Mouse (Mus musculus) spleen, adult 12 weeks (tissue): ENCODE measurements around the gene Prkch.

Experiments
- DNase-seq: peaks from one replicate; pipeline ENCODE4 v3.0.0; 2022; ENCODE audit warnings: low spot score

Gene Prkch

GRCm38 (mm10) chr12:73762001-73762400, 177.4 kb downstream of the Prkch start:
- DNase-seq = no peak

- DNase-seq = no peak
Measured at GRCm38 (mm10) chr12:73762762-73763161, 178.2 kb downstream of the Prkch start.

DNA sequence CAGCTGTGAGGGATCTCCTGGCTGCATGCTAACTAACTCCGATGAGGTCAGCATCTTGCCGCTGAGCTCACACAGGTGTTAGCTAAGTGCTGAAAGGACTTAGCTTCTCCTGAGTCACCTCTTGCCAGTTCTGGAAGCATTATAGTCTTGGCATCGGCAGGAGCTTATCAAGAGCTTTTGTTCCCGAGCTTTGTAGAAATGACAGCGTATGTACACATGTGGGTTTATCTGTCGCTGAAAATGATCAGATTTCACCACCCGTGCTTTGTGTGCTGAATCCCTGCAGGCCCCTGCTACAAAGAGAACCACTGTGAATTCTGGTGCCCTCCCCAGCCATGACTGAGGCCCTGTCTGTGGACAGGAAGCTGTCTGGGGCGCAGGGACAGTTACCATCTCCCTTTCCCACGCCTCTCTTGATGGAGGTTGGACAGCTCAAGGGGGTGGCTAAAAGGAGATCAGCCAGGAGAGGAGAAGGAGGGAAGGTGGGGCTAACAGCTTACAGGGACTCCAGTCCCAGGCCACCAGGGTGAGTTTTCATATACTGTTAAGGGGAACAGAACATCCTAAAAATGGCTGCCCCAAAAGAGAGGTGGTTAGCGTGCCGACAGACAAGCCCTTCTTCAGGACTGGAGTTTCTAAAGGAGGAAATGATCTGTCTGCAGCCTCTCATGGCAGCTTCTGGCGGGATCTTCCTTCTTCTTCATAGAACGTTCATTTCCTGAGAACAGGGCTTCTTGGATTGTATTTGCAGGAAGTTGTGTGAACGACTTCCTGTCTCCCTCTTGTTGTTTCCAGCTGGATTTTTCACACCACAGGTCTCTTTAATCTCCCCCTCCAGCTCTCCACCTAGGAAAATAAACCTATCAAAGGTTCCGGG, 180.3 kb downstream of the Prkch start:
- DNase-seq = no peak

- DNase-seq = no peak
Measured at GRCm38 (mm10) chr12:73766152-73766551, 181.6 kb downstream of the Prkch start.

DNA sequence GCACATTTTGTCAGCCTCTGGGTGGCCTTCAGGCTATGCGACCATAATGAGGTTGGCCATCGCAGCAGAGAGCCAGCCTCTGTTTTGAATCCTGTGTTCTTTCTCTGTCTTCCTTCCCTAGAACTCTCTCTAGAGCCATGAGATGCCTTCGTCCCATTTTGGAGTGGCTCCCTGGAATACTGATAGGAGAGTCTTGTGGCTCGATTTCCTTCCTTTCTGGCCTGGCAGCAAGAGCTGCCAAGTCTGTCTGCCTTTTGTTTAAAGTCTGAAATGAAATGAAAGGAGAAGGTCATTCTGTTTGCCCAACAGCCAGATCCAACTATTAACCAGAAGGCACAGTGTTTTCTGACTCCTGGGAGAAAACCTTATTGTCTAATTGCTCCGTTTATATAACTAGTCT, 184.2 kb downstream of the Prkch start:
- no peak for DNase-seq

GRCm38 (mm10) chr12:73769536-73769935, 184.9 kb downstream of the Prkch start:
- DNase-seq = no peak

DNA sequence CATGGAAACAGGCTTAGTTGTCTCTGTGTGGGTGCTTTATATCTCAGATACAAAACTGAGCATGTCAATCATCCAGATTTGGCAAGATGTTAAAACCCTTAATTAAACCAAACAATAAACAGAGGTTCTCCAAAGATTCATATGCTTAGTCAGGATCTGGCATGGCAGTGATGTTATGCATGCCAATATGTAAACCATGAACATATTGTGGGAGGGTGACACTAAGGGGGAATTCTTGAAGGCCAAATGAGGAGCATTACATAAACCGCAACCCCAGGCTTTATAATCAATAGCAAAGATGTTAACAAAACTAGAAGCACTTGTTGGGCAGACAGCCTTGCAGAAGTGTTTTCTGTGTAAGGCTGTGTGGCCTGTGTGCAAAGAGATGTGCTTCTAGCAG, 186.2 kb downstream of the Prkch start:
- no peak for DNase-seq

- no peak for DNase-seq
Measured at GRCm38 (mm10) chr12:73774793-73775385, 190.3 kb downstream of the Prkch start.

- no peak for DNase-seq
Measured at GRCm38 (mm10) chr12:73776401-73776945, 191.9 kb downstream of the Prkch start.

DNA sequence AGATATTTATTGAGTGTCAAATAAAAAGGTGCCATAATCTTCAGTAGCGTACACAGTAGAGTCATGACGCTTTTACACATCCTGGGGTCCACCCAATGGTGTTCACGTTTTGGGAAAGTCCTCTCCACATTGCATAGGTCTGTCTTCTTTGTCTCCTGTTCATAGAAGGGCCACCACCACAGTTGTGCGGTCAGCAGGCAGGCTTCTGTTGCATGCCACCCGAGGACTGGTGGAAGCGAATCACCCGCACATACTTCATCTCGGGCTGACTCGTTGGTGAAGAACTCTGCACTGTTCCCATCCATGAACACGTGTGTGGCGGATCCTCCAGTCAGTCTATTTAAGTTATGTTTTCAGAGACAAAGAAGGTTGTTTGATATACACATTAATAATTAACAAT, 193.1 kb downstream of the Prkch start:
- DNase-seq = no peak

- no peak for DNase-seq
Measured at GRCm38 (mm10) chr12:73779332-73780231, 195.0 kb downstream of the Prkch start.

DNA sequence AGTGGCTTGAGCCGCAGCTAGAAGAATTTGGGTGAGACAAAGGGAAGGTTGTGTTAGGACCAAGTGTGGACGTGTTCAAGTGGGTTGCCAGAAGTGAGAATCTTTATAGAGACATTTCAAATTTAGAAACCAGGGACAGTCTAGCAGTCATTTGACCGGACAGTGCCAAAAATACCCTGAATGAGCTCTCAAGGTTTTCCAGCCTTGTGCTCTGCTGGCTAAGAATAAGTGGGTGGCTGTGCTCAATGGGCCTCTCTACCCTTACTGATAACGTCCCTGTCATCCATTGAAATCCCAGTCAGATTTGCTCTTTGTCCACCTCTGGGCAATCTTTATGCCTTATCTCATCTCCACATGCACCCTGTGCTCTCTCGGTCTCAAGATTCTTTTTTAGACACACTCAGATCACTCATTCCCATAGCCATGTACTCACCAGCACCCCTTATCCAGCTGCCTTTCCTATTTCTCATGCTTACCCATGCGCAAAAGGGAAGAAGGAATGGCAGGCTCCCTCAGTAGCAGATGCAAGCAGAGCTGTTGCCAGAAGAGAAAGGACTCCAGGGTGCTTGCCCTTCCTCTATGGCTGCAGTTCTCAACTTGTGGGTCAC, 196.9 kb downstream of the Prkch start:
- DNase-seq = no peak

DNA sequence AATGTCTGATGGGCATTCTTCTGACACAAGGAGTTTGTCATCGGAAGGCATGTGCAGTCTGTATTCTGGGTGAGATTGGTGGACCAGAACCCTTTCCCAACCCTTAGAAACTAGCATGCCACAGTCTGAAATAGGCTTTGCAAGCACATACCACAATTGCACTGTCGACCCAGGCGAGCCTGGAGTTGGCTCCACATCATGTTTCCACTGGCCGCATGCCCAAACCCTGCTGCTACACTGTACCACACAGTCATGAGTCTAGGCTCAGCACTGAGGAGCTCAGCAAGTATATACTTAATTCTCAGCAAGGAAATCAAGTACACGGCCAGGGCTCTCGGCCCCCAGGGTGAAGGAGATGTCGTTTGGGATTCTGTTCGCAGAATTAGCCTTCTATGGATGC, 202.3 kb downstream of the Prkch start:
- DNase-seq = no peak

DNA sequence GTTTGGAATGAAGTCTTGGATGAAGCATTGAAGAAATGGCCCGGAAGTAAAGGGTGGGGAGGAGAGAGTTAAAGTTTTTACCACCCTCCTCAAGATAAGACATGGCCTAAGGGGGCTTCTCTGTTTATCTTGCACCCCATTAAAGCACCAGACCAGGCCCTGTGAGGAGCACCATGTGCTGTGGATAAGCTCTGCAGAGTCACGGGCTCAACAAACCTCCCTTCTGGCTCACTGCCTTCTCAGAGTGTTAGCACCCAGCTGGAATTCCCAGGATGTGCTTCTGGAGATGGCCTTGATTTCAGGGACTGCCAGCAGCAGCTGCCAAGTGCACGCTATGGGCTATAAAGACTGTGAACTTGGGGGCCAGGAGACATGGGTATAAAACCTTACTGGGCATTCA, 204.3 kb downstream of the Prkch start:
- DNase-seq = no peak

DNA sequence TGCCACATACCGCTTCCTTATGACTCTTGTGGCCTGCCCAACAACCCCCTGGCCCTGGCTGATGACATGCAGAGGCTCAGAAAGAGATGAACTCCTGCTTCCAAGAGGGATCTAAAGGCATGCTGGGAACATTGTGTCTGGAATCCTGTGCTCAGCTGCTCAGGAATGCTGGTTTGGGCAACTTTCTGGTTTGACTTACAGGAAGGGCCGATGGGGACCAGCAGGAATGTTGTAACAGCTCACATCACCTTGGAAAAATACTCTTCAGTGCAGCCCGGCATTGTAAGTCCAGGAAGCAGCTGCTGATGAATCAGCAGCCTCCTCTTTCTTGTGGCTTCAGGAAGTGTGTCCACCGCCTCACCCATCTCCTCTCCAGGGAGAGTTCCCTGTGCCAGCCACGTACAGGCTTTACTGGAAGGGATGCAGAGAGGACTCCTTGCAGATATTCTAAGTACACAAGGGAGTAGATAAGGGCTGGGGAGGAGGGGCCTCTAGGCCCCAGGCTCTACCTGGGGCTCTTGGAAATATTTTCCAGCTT, 206.0 kb downstream of the Prkch start:
- DNase-seq = no peak

DNA sequence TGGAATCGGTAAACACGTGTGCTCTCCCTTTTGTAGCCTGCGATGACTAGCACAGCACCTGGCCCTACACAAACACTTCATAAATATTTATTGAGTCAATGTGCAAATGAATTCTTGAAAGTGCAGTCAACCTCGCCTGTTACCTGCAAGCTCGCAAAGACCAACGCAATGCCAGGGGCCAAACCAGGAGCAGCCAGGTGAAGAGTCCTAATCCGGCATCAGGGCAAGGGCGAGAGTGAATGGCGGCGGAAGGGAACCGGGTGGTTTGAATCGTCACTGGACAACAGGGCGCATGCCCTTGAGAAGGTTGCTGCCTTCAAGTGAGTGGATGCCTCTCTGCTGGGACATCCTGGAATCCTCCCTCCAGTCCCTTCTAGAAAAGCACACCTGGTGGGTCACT, 208.6 kb downstream of the Prkch start:
- no peak for DNase-seq

GRCm38 (mm10) chr12:73793744-73794143, 209.1 kb downstream of the Prkch start:
- DNase-seq = no peak

- DNase-seq = no peak
Measured at GRCm38 (mm10) chr12:73794151-73794883, 209.7 kb downstream of the Prkch start.

GRCm38 (mm10) chr12:73799671-73800070, 215.1 kb downstream of the Prkch start:
- no peak for DNase-seq

GRCm38 (mm10) chr12:73800886-73801285, 216.3 kb downstream of the Prkch start:
- no peak for DNase-seq

GRCm38 (mm10) chr12:73801845-73802244, 217.2 kb downstream of the Prkch start:
- DNase-seq = no peak
